Mouse (Mus musculus) E14TG2a.4 (cell line): Measurements from ENCODE around the gene Man2b2.

Experiments used
- CTCF ChIP-seq: conservative IDR thresholded peaks from 2 replicates; pipeline ENCODE4 v1.5.1; 2014; ENCODE audit warnings: low read length
- NANOG ChIP-seq: IDR thresholded peaks from 2 replicates; pipeline ENCODE4 v1.6.1; 2014; ENCODE audit warnings: borderline replicate concordance, low read length, mixed read lengths

- TF ChIP-seq CTCF (no peak), NANOG (no peak)
These were observed 8.6 kb upstream of the Man2b2 start for GRCm38 (mm10) chr5:36839032-36839431.
